Mouse (Mus musculus) liver, adult (tissue): ENCODE measurements around the gene Nr2f2.

Experiments used
- GATA4 ChIP-seq: IDR thresholded peaks from 2 replicates; pipeline ENCODE4 v1.6.1; 2014; ENCODE audit warnings: mild to moderate bottlenecking, low read length; ENCODE audit not compliant: insufficient replicate concordance

The Nr2f2 gene

GRCm38 (mm10) chr7:70365941-70366807 lies at the start of gene Nr2f2:
Gene Nr2f2 (minus strand): TSS chr7:70366735.
- TF ChIP-seq GATA4 = no peak

DNA sequence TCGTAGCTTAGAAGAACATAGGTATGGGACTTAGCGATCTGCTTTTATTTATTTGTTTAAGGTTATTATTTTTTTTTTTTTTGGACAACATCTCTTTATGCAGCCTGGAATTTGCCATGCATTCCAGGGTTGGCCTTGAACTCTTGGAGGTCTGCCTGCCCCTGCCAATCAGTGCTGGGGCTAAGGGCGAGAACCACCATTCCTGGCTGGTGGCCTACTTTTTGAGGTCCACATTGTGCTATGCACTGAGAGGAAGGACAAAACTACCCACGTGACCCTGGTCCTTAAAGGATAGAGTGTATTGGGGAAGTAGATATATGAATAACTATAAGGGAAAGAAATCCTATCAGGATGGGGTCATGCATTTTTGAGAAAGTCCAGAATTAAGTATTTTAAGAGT lies 47.9 kb upstream of the Nr2f2 start:
- no peak for TF ChIP-seq GATA4

- TF ChIP-seq GATA4 = no peak
These were observed 47.1 kb upstream of the Nr2f2 start for GRCm38 (mm10) chr7:70413646-70414045.

DNA sequence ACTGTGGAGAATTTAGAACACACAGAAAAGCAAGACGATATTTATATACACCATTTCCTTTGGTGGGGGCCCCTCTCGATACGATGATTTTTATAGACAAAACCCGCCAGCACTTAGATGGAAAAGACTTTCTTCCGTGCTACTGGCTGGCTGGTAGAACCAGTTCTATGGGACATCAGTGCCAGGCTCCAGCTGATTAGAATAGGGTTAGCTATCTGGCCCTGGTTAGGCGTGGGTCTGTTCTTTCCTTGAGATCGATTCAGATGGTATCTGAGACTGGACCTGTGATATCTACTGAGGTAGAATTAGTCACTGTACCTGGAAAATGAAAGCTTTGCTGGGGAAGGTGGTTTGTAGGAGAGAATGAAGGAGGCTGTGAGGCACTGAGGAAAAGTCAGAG lies 46.4 kb upstream of the Nr2f2 start:
- TF ChIP-seq GATA4 = no peak

DNA sequence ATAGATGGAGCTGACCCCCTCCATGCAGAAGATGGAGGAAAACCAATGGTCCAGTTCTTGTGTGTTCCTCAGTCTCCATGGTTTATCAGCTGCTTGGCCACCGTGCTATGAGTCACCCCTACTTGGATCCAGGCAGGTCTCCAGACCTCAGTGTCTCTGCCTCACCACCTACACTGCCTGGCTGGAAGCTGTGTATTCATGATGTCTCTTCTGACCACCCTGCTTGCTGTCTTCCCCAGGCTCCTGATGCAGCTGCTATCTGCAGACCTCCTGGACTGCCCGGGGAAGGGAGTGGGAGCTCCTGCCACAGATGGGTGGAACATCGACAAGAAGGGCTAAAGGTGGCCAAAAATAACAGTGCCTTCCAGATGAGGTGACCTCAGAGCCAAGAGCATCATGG lies 43.8 kb upstream of the Nr2f2 start:
- TF ChIP-seq GATA4 = no peak

- TF ChIP-seq GATA4 = no peak
These were observed 43.4 kb upstream of the Nr2f2 start for GRCm38 (mm10) chr7:70409890-70410289.

DNA sequence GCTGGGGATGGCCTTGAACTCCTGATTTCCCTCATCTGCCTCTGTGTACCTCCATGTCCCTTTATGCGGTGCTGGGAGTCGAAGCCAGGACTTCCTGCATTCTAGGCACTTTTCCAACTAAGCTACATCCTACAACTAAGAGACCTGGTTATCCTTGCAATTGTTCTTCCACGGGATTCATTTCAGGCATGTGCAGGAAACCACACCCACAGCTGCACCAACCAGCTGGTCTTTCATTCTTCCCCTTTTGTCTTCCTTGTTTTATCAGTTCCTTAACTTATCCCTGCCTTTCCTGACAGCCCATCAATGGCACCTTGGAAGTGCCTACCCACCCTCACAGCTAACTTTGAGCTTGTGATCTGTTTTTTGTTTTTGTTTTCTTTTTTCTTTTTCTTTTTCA lies 42.3 kb upstream of the Nr2f2 start:
- TF ChIP-seq GATA4 = no peak

DNA sequence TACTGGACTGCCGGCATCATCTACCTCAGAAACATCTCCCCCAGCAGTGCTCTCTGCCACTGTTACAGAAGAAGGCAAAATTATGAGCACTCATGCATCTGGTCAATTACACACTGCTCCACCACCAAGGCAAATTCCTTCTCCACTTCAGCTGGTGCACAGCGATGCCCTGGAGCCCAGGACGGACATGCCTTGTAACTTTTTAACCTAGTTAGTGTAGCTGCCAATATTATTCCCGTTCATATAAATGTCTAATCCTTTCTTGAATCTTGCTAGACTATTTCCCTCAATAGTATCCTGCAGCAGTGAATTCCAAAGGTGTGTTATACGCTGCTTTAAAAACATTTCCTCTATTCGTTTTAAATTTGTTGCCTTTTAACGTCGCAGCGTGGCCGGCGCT lies 40.6 kb upstream of the Nr2f2 start:
- no peak for TF ChIP-seq GATA4

- TF ChIP-seq GATA4 = no peak
These were observed 40.0 kb upstream of the Nr2f2 start for GRCm38 (mm10) chr7:70406527-70406926.

DNA sequence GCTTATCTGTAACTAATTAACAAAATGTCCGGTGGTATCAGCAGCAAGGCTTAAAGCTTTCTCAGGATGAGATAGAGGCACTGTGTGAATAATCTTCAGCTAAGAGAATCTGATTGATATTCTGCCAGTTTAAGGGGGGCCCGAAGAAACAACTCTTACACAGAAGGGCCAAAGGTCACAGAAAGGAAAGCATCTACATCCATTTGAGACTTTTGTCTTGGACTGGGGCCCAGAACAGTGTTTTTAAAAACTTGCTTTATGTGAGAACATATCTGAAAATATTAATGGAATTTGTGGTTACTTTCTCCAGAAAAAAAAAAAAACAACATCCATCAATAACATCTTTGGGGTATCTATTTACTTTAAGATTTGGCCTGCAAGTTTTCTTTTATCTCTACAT lies 38.9 kb upstream of the Nr2f2 start:
- no peak for TF ChIP-seq GATA4

DNA sequence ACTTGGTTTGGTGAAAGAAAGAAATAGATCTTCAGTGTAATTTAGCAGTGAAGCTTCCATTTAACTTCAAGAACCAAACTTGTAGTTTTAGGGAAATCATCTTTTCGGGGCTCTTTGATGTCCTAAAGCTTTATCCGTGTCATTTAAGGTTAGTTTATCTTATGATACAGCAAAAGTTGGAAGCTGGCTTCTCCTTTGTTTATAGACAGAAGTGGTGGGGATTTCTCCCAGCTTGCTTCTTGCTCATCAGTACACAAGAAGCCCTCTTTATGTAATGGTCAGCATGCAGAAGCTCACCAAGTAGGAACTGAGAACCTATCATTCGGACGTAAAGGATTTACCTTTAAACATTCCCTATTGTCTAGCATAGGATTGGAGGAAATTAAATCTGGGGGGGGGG lies 16.3 kb upstream of the Nr2f2 start:
- no peak for TF ChIP-seq GATA4

- no peak for TF ChIP-seq GATA4
These were observed 15.1 kb upstream of the Nr2f2 start for GRCm38 (mm10) chr7:70381409-70382244.

GRCm38 (mm10) chr7:70380943-70381342 lies 14.4 kb upstream of the Nr2f2 start:
- TF ChIP-seq GATA4 = no peak

- no peak for TF ChIP-seq GATA4
These were observed 13.7 kb upstream of the Nr2f2 start for GRCm38 (mm10) chr7:70380246-70380645.

DNA sequence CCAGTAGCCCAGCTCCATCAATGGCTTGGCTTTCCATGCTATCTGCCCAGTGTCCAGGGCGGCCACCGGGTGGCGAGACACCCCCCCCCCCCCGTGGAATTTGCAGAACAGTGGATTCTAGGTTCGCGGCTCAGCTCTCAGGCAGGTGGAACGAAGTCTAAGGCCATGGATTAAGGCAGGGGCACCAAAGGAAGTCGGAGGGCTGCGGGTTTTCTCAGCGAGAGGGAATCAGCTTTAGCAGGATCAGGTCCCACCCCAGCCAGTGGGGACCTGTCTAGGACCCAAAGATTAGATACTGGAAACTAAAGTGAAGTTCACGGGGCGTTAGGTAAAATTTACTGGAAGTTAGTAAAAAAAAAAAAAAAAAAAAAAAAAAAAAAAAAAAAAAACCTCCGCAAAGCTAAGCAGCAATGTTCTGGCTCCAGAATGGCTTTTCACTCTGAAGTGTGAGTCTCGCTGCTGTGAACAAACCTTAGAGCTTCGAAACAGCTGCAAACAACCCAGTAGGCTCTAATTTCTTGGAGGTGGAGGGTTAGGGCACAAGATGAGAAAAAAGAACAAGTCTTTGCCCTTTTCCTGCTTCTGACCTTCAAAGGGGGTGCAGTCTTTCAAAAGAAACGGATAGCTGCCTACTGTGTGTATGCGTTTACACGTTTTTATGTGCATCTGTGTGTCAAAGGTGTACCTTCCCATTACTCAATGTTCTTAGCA lies 4.2 kb upstream of the Nr2f2 start:
- TF ChIP-seq GATA4 = no peak
